Mouse (Mus musculus): ENCODE data around the gene Nphs1.
A peak's percentile ranks its signal among the peaks of the same experiment; 100 is the strongest.
"Not testable (repeated sequence)": the region's sequence is repeated elsewhere in the genome, so short reads cannot be mapped to it uniquely, and the experiment has no call there.

Gene Nphs1

GRCm38 (mm10) chr7:30492765-30493164, 34.6 kb downstream of the Nphs1 start:
- DNase-seq (ENCODE audit: low spot score in 2 of 2): peak; percentile 53 to 76

- DNase-seq (ENCODE audit: low spot score in 2 of 2): no peak
These were observed 35.4 kb downstream of the Nphs1 start, which contains the start of gene Prodh2 for GRCm38 (mm10) chr7:30493401-30493931. Gene Prodh2, plus strand, starts transcription at chr7:30493622.

- DNase-seq (ENCODE audit: low spot score in 2 of 2): not testable (repeated sequence)
These were observed 37.5 kb downstream of the Nphs1 start for GRCm38 (mm10) chr7:30495506-30496042.

GRCm38 (mm10) chr7:30501159-30501558, 43.0 kb downstream of the Nphs1 start:
- not testable (repeated sequence) for DNase-seq (ENCODE audit: low spot score in 2 of 2)

- DNase-seq (ENCODE audit: low spot score in 2 of 2): no peak
These were observed 49.9 kb downstream of the Nphs1 start for GRCm38 (mm10) chr7:30508061-30508460.

- no peak for DNase-seq (ENCODE audit: low spot score in 2 of 2)
These were observed 57.1 kb downstream of the Nphs1 start for GRCm38 (mm10) chr7:30515003-30515760.

GRCm38 (mm10) chr7:30518325-30518724, 60.2 kb downstream of the Nphs1 start:
- no peak for DNase-seq (ENCODE audit: low spot score in 2 of 2)

GRCm38 (mm10) chr7:30520396-30520795, 62.3 kb downstream of the Nphs1 start:
- no peak for DNase-seq (ENCODE audit: low spot score in 2 of 2)

GRCm38 (mm10) chr7:30520856-30521255, 62.7 kb downstream of the Nphs1 start:
- DNase-seq (ENCODE audit: low spot score in 2 of 2): no peak

- no peak for DNase-seq (ENCODE audit: low spot score in 2 of 2)
These were observed 64.8 kb downstream of the Nphs1 start for GRCm38 (mm10) chr7:30522871-30523270.

- no peak for DNase-seq (ENCODE audit: low spot score in 2 of 2)
These were observed 66.4 kb downstream of the Nphs1 start for GRCm38 (mm10) chr7:30524487-30524886.

- DNase-seq (ENCODE audit: low spot score in 2 of 2): no peak
These were observed 67.8 kb downstream of the Nphs1 start for GRCm38 (mm10) chr7:30525954-30526353.

GRCm38 (mm10) chr7:30526399-30526798, 68.3 kb downstream of the Nphs1 start:
- no peak for DNase-seq (ENCODE audit: low spot score in 2 of 2)

GRCm38 (mm10) chr7:30526981-30527380, 68.9 kb downstream of the Nphs1 start:
- DNase-seq (ENCODE audit: low spot score in 2 of 2): no peak

GRCm38 (mm10) chr7:30531291-30531815, 73.2 kb downstream of the Nphs1 start:
- no peak for DNase-seq (ENCODE audit: low spot score in 2 of 2)

- DNase-seq (ENCODE audit: low spot score in 2 of 2): no peak
These were observed 74.8 kb downstream of the Nphs1 start for GRCm38 (mm10) chr7:30532931-30533330.

- no peak for DNase-seq (ENCODE audit: low spot score in 2 of 2)
These were observed 76.0 kb downstream of the Nphs1 start for GRCm38 (mm10) chr7:30533941-30534632.

GRCm38 (mm10) chr7:30534633-30535577, 76.8 kb downstream of the Nphs1 start, which contains the start of gene Arhgap33:
Gene Arhgap33, minus strand, starts transcription at chr7:30535060.
- DNase-seq (ENCODE audit: low spot score in 2 of 2): peak; percentile 92 to 95
